In the genomic region with DNA sequence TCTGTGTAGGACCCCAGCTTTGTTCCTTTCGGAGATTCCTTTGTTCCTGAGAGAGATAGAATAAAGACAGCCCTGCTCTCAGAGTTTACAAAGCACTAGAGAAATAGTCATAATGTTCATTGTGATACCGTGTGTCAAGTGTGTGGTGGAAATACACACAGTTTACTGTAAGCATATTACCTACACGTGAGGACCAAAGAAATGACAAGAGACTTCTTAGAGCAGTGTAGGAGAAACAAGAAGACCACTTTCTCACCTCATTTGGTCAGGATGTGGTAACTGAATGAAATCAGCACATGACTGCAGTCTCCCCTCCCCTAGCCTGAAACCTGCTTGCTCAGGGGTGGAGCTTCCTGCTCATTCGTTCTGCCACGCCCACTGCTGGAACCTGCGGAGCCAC, we compare ENCODE assay signal across 8 mouse cellular contexts. TPM values are rescaled to one million over a fixed set of nuclear protein-coding genes. Genes with fewer than 3 reads are reported as not detected.
A peak's percentile ranks its signal among the peaks of the same experiment; 100 is the strongest.
DNase-seq lines count a peak whose midpoint lies in the region; ATAC-seq and TF ChIP-seq lines count a peak whose summit lies in the region.

No protein-coding gene starts in this region.

- peak overlapping the region; percentile 65 for H3K4me3 ChIP-seq in lung, embryonic 15.5 days
- H3K4me3 ChIP-seq in hindbrain, postnatal 0 days (ENCODE audit: low read length): peak overlapping the region; percentile 55

- WGBS in lung, embryonic 15.5 days: 7% methylated on average over 6 of the region's 6 CpGs
- WGBS in hindbrain, postnatal 0 days: 14% methylated on average over 6 of the region's 6 CpGs

- ATAC-seq in lung, embryonic 15.5 days (ENCODE audit: borderline replicate concordance, extremely low read depth, low FRiP score, low TSS enrichment): peak; percentile 29; the same call in 1 of the 2 replicates
- peak; percentile 42 for ATAC-seq in common myeloid progenitor, adult 5-6 weeks (replicated peaks; ENCODE audit: low read depth, poor library complexity, severe bottlenecking)
- peak; percentile 50; the same call in 1 of the 2 replicates for ATAC-seq in hindbrain, postnatal 0 days
- peak; percentile 32; the same call in 1 of the 2 replicates for ATAC-seq in megakaryocyte, adult 5-6 weeks (ENCODE audit: poor library complexity, severe bottlenecking)

- H3K9ac ChIP-seq in lung, embryonic 15.5 days: no peak overlapping the region
- peak overlapping the region; percentile 73; the same call in 1 of the 2 replicates for H3K9ac ChIP-seq in hindbrain, postnatal 0 days (replicated peaks; ENCODE audit: low read length)

- H3K9me3 ChIP-seq in lung, embryonic 15.5 days: no peaks in the 10 kb centered on the region
- no peaks in the 10 kb centered on the region for H3K9me3 ChIP-seq in hindbrain, postnatal 0 days (ENCODE audit: low read length)

- DNase-seq in lung, postnatal 4 days: no peak
- DNase-seq in hindbrain, postnatal 0 days (ENCODE audit: low spot score): peak; percentile 29
- DNase-seq in thymus, postnatal 14 days: peak; percentile 64
- DNase-seq in adrenal gland, postnatal 4 days (ENCODE audit: low spot score in 2 of 2): no peak
- DNase-seq in right cerebral cortex, postnatal 25 days: no peak

- peak overlapping the region; percentile 99 for H3K4me2 ChIP-seq in lung, embryonic 15.5 days
- peak overlapping the region; percentile 66 for H3K4me2 ChIP-seq in hindbrain, postnatal 0 days (ENCODE audit: low read depth, low read length)

- H3K27me3 ChIP-seq in lung, embryonic 15.5 days: no peaks in the 10 kb centered on the region
- no peaks in the 10 kb centered on the region for H3K27me3 ChIP-seq in hindbrain, postnatal 0 days (ENCODE audit: insufficient read depth, low read length)

- peaks cover 13% of the 10 kb centered on the region for H3K4me1 ChIP-seq in lung, embryonic 15.5 days
- H3K4me1 ChIP-seq in hindbrain, postnatal 0 days (ENCODE audit: insufficient read depth, low read length): 0 out of 2 replicates have a peak, but pooled peaks cover 8% of the 10 kb centered on the region

- H3K27ac ChIP-seq in lung, embryonic 15.5 days: peak overlapping the region; percentile 29; the same call in 1 of the 2 replicates
- peak overlapping the region; percentile 22; the same call in 1 of the 2 replicates for H3K27ac ChIP-seq in hindbrain, postnatal 0 days

- TF ChIP-seq CTCF in hindbrain, postnatal 0 days (IDR thresholded peaks at IDR 0.05; ENCODE audit: low read depth): no peak

- no peaks in the 10 kb centered on the region for H3K36me3 ChIP-seq in lung, embryonic 15.5 days
- H3K36me3 ChIP-seq in hindbrain, postnatal 0 days (ENCODE audit: insufficient read depth, low read length): peaks cover 8% of the 10 kb centered on the region; the same call in 1 of the 2 replicates

RNA-seq across cellular contexts. Expression of gene Sv2a, which starts 17.2 kb away (rescaled TPM):
- 3.7 and 4.4 TPM in 2 replicates for polyA plus RNA-seq in lung, embryonic 15.5 days (2015; fragmentation: Nextera tagmentation; extraction: Ambion mirVana)
- 1.3 and 1.5 TPM in 2 replicates for total RNA-seq in common myeloid progenitor, adult 5-6 weeks (2017)
- 133 and 136 TPM in 2 replicates for total RNA-seq in hindbrain, postnatal 0 days (2014; rRNA removed)
- 138 and 151 TPM in 2 replicates for polyA plus RNA-seq in hindbrain, postnatal 0 days (2015; fragmentation: Nextera tagmentation; extraction: Ambion mirVana)
- total RNA-seq in megakaryocyte, adult 5-6 weeks (2015): 0.09 and 0.11 TPM in 2 replicates
- total RNA-seq in megakaryocyte, adult 5-6 weeks (2017): 0.07 TPM in 1 of 2 replicates, not detected in the other
- 10 to 100 TPM; 18.1 to 24.7 TPM for total RNA-seq in adrenal gland, postnatal 4 days (2021)

RNA-seq across cellular contexts. Expression of gene Bola1, which starts 21.3 kb away (rescaled TPM):
- polyA plus RNA-seq in lung, embryonic 15.5 days (2015; fragmentation: Nextera tagmentation; extraction: Ambion mirVana): 56.8 and 64.4 TPM in 2 replicates
- total RNA-seq in common myeloid progenitor, adult 5-6 weeks (2017): 21.6 and 38.2 TPM in 2 replicates
- total RNA-seq in hindbrain, postnatal 0 days (2014; rRNA removed): 40.4 and 42.9 TPM in 2 replicates
- polyA plus RNA-seq in hindbrain, postnatal 0 days (2015; fragmentation: Nextera tagmentation; extraction: Ambion mirVana): 62.1 and 63.0 TPM in 2 replicates
- 11.9 and 14.2 TPM in 2 replicates for total RNA-seq in megakaryocyte, adult 5-6 weeks (2015)
- 9.9 and 12.1 TPM in 2 replicates for total RNA-seq in megakaryocyte, adult 5-6 weeks (2017)
- 10 to 100 TPM; 30.6 to 33.1 TPM for total RNA-seq in adrenal gland, postnatal 4 days (2021)

RNA-seq across cellular contexts. Expression of gene Hist2h2ab, which starts 21.5 kb away (rescaled TPM):
- 1.1 and 1.4 TPM in 2 replicates for polyA plus RNA-seq in lung, embryonic 15.5 days (2015; fragmentation: Nextera tagmentation; extraction: Ambion mirVana)
- total RNA-seq in common myeloid progenitor, adult 5-6 weeks (2017): 81.8 and 97.7 TPM in 2 replicates
- 74.8 and 161 TPM in 2 replicates for total RNA-seq in hindbrain, postnatal 0 days (2014; rRNA removed)
- not detected in 2 replicates for polyA plus RNA-seq in hindbrain, postnatal 0 days (2015; fragmentation: Nextera tagmentation; extraction: Ambion mirVana)
- total RNA-seq in megakaryocyte, adult 5-6 weeks (2015): 6.0 and 6.9 TPM in 2 replicates
- total RNA-seq in megakaryocyte, adult 5-6 weeks (2017): 70.6 and 78.2 TPM in 2 replicates
- 10 to 100 TPM; 27.8 to 28.5 TPM for total RNA-seq in adrenal gland, postnatal 4 days (2021)

RNA-seq across cellular contexts. Expression of gene Hist2h2ac, which starts 22.5 kb away (rescaled TPM):
- polyA plus RNA-seq in lung, embryonic 15.5 days (2015; fragmentation: Nextera tagmentation; extraction: Ambion mirVana): 13.7 and 17.4 TPM in 2 replicates
- total RNA-seq in common myeloid progenitor, adult 5-6 weeks (2017): 2,555 and 2,638 TPM in 2 replicates
- total RNA-seq in hindbrain, postnatal 0 days (2014; rRNA removed): 718 and 726 TPM in 2 replicates
- polyA plus RNA-seq in hindbrain, postnatal 0 days (2015; fragmentation: Nextera tagmentation; extraction: Ambion mirVana): 3.6 and 3.9 TPM in 2 replicates
- total RNA-seq in megakaryocyte, adult 5-6 weeks (2015): 43.3 and 49.5 TPM in 2 replicates
- 3,888 and 4,875 TPM in 2 replicates for total RNA-seq in megakaryocyte, adult 5-6 weeks (2017)
- 100 to 1,000 TPM; 211 to 243 TPM for total RNA-seq in adrenal gland, postnatal 4 days (2021)

RNA-seq across cellular contexts. Expression of gene Hist2h2be, which starts 22.7 kb away (rescaled TPM):
- 7.2 and 7.4 TPM in 2 replicates for polyA plus RNA-seq in lung, embryonic 15.5 days (2015; fragmentation: Nextera tagmentation; extraction: Ambion mirVana)
- 6.6 and 8.3 TPM in 2 replicates for total RNA-seq in common myeloid progenitor, adult 5-6 weeks (2017)
- total RNA-seq in hindbrain, postnatal 0 days (2014; rRNA removed): 10.1 and 15.4 TPM in 2 replicates
- polyA plus RNA-seq in hindbrain, postnatal 0 days (2015; fragmentation: Nextera tagmentation; extraction: Ambion mirVana): 4.0 and 4.1 TPM in 2 replicates
- 10.2 and 11.9 TPM in 2 replicates for total RNA-seq in megakaryocyte, adult 5-6 weeks (2015)
- 14.8 and 14.9 TPM in 2 replicates for total RNA-seq in megakaryocyte, adult 5-6 weeks (2017)
- 10 to 100 TPM; 12.4 to 13.7 TPM for total RNA-seq in adrenal gland, postnatal 4 days (2021)

Comparison
In these comparisons a context has a peak if more than half of its experiments do, and no peak if none do; other contexts are left out.
1. DNase-seq: peak in hindbrain, postnatal 0 days (single experiment) and thymus, postnatal 14 days (single experiment); none in lung, postnatal 4 days (0 of 2), adrenal gland, postnatal 4 days (0 of 2) and right cerebral cortex, postnatal 25 days (single experiment).
2. Peak in every context shown above with its lines, with median percentiles within 50 percentile points of each other: ATAC-seq.